Mouse (Mus musculus) olfactory bulb, adult 2 months (tissue): ENCODE data around the gene Scn11a.

Experiments used
- CTCF ChIP-seq: fragments of 200-500 bp; IDR thresholded peaks from 2 replicates; pipeline ENCODE4 v1.5.1; 2012; ENCODE audit warnings: low read depth, mild to moderate bottlenecking, low read length, moderate library complexity; ENCODE audit not compliant: insufficient read depth
- POLR2A ChIP-seq: fragments of 200-500 bp; IDR thresholded peaks from 2 replicates; pipeline ENCODE4 v1.6.1; 2012; ENCODE audit warnings: mild to moderate bottlenecking, low read depth, low read length, moderate library complexity; ENCODE audit not compliant: insufficient read depth

DNA sequence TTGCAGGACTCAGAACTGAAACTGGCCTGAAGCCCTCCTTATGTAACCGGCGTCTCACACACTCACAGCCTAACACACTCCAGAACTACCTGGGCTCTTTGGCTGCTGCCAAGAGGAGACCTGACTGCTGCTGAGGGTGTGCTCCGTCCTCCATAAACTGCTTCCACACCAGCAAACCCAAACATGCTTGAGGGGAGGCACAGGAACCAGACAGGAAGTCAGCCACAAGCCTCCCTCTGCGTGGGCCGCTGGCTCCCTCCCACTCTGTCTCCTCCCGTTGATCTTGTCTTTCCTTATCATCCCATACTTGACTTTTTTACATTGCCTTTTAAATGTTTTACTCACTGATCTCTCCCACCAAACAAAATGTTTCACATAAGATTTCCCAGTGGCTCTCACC, 23.8 kb downstream of the Scn11a start:
- TF ChIP-seq POLR2A: no peak
- no peak for TF ChIP-seq CTCF
